Mouse (Mus musculus): ENCODE results near the gene Ppp1r21. TPM values are rescaled to one million over a fixed set of nuclear protein-coding genes. Genes with fewer than 3 reads are reported as not detected.

The Ppp1r21 gene
- total RNA-seq, 2 experiments from 2014 or later: 77.3 to 79.5 TPM

DNA sequence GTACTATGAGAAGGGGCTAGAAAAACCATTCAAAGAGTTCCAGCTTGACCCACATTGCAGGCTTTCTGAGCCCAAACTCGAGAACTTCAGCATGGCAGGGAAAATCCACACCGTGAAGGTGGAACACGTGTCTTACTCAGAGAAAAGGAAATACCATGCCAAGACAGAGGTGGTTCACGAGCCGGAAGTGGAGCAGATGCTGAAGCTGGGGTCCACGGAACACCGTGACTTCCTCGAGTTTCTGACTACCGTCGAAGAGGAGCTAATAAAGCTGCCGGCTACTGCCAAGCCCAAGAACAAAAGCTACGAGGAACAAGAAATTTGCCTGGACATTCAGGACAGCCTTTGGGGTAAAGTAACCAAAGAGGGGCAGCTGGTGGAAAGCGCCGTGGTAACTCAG lies 106.2 kb downstream of the Ppp1r21 start:
- no peak for DNase-seq (ENCODE audit: extremely low spot score in 1 of 2, low spot score in 2 of 2)
- no peak overlapping the region for H3K4me3 ChIP-seq
- intact Hi-C loops (cut with DNase I): loop anchor here (2.0 kb wide), 1 partner anchor 39 kb away; the partner anchor contains the start of gene Ston1
- no peak for TF ChIP-seq CTCF (IDR thresholded peaks at IDR 0.05)
- H3K27ac ChIP-seq: no peak overlapping the region

DNA sequence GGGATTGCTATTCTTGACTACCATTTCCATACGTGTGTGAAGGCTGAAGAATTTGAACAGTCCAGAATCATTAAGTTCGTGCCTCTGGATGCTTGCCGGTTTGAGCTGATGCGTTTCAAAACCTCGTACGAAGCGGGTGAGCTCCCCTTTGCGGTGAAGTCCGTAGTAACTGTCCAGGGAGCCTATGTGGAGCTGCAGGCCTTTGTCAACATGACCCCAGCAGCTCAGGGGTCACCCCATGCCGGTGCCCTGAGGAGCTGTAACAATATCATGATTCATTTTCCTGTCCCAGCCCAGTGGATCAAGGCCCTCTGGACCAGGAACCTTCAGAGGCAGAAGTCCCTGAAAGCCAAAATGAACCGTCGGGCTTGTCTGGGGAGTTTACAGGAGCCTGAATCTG lies 106.7 kb downstream of the Ppp1r21 start:
- no peak for DNase-seq (ENCODE audit: extremely low spot score in 1 of 2, low spot score in 2 of 2)
- H3K4me3 ChIP-seq: no peak overlapping the region
- intact Hi-C loops (cut with DNase I): loop anchor here (2.0 kb wide), 1 partner anchor 40 kb away; the partner anchor contains the start of gene Ston1
- H3K27ac ChIP-seq: 0 out of 2 replicates have a peak overlapping the region, but pooled peaks have one; percentile 1
- no peak for TF ChIP-seq CTCF (IDR thresholded peaks at IDR 0.05)

Other genes starting within 250 kb of the Ppp1r21 start
- 10 to 100 TPM; 15.6 to 15.9 TPM for gene Foxn2, start 89.4 kb upstream of the Ppp1r21 start, total RNA-seq (2021)
- gene Ston1, start 67.6 kb downstream of the Ppp1r21 start, total RNA-seq (2021): 1 to 10 TPM; 6.1 to 7.4 TPM
- gene Gtf2a1l, start 138.5 kb downstream of the Ppp1r21 start, total RNA-seq (2021): under 1 TPM; 0.28 to 0.32 TPM

Data from left cerebral cortex, adult 2 months (tissue).